Mouse (Mus musculus): ENCODE measurements at regions not wholly inside any gene's neighbourhood (a gene's known extent, or its start where the extent isn't known, plus 50 kb on each side); places are given as distances from the start of the nearest gene placed in this dataset.

DNA sequence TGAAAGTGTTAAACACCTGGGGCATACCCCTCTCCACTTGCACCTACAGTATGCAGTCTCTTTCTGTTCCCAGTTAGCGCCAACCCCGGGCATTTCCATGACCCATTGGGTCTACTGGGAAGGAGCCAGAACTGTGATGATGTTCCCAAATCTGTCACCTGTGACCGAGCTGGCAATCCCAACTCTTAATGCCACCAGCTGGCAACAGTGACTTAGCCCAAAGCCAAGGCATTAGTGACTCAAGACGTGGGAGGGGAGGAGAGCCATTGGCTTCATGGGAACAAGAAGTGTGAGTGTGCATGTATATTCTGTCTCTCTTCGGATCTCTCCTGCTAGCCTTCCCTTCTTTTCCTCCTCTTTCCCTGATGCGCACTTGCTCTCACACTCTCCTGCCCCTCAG, 178.9 kb upstream of the Cadm1 start:
- no peak for DNase-seq

DNA sequence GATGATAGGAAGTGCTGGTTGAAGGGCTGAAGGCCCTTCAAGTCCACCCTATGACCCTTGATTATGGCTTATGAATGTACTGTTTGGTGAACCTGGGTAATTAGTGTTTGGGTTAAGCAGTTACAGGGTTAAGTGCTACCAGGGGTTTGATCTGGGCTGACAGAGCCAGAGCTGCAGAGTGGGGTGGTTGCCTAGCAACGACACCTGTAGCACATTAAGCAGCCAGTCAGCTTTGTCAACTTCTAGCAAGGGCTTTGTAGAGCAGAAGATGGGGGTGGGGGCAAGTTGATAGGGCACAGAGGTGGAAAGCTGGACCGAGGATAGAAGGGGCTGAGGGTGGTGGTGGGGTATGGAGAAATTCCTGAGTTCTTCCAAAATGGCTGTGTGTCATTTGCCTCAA, 177.0 kb upstream of the Cadm1 start:
- no peak for DNase-seq

DNA sequence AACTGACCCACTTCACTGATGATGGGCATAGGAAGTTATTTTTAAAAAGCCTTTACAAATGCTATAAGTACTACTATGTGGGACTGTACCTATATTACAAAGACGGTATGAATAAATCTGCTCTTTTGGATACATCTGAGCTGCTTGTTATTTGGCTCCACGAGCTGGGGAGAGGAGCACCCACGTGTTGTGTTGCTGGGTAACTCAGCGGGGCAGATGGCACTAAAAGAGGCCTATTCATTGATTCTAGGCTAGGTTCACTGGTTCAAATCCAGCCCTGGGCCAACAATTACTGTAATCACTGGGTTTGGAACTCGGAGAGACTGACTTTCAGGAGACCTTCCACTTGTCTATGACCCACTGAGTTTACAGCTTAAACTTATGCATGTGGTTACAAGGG, 176.0 kb upstream of the Cadm1 start:
- no peak for DNase-seq

DNA sequence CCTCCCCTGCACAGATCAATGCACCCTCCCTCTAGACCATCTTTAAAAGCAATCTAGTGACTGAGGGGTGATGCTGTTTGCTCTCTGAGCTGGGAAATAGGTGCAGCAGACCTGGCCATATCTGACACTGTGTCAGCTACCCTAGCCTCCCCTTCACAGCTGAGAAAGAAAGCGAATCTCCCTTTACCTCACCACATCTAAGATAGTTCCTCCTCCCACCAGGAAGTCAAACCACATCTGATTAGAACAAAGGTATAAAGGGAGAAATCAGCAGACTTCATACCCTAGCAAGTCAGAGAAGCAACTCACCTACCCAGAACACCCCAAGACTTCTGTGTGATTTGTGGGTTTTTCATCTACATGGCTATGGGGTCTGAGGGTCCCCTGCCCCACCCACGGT, 175.6 kb upstream of the Cadm1 start:
- no peak for DNase-seq

DNA sequence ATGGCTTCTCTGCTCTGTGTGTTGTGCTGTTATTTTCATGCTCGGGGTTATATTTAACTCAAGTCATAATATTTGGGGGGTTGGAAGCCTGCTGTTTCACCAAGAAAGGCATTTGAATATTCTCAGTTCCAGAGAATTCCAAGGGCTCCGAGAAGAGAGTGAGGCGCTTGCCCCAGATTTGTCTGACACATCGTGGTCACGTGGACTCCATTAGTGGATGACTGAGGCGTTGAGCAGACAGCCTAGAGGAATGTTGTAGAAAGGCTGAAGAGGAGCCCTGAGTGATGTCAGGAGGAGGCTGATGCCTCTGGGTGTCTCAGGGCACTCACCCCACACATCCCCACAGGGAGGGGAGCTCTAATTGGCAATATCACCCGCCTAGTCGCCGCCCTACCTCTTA, 175.1 kb upstream of the Cadm1 start:
- DNase-seq: peak; percentile 70

DNA sequence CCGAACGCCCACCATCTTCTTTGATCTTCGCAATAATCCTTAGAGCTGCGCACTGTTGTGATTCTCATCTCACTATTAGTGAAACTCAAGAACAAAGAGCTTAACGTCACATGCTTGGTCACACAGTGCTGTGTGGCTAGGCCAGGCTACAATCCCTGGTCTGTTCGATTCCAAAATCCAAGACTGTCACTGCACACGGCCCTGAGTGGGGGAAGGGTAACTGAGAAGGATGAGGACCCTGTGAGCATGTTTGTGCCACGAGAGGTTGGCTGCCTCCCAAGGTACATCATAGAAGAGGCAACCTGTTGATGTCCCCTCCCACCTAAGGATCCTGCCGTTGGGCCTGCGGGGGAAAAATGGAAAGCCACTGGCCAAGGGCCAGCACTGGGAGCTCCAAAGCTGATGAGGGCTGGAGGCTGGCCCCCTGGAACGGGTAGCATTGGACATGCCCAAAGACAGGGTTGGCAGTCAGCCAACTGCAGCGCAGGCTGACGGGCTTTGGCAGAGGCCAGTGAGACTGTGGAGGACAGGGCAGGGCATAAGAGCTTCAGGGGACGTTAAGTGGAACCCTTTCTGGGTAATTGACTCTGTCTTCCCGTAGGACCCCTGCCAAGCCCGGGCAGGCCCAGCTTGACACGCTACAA, 172.1 kb upstream of the Cadm1 start:
- DNase-seq: peak; percentile 25

DNA sequence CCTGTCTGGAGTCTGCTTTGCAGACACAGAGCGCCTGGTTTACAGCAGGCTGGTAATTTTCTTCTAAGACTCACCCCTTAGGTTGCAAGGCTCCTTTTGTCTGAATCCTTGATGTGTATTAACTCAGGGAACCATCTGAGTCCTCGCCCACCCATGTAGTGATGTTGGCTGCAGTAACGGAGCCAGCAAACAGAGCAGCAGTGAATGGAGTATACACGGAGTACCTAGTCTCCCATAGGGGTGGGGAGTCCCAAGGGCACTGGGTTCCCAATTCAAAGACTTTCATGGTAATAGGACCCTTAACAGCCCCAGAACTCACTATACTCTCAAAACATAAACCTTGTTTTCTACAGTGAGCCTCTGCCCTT, 171.6 kb upstream of the Cadm1 start:
- no peak for DNase-seq

DNA sequence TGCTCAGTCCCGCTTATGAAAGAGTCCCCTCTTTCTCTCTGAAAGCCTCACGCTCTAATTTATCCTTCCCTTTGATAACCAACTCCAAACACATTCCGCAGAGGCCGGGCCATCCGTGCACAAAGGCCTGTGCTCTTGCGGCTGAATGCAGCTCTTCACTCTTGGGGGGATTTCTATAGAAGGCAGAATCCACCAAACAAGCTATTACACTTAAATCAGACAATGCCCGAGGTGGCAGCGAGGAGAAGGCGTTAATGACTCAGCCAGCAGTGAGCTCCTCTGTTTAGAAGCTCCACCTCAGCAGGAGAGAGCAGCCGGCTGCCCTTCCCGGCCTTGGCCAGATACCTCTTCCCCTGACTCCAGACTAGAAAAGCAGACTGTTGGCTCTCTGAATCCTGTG, 166.9 kb upstream of the Cadm1 start:
- DNase-seq: no peak

DNA sequence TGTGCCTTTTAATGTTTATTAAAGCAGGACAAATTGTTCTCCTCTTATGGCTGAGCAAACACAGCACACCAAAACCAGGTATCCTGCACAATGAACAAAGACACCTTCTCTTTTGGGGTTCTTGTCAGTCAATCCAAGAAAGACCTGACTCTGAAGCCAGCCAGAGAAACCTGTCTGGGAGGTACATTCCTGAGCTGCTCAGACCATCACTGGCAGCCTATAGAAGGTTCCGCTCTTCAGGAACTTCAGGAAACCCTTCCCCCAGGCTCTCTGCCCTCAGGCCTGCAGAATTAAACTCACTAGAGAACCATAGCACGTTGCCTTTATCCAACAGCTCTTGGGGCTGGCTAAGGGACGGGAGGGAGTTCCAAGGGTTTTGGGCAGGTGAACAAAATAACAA, 165.2 kb upstream of the Cadm1 start:
- no peak for DNase-seq

DNA sequence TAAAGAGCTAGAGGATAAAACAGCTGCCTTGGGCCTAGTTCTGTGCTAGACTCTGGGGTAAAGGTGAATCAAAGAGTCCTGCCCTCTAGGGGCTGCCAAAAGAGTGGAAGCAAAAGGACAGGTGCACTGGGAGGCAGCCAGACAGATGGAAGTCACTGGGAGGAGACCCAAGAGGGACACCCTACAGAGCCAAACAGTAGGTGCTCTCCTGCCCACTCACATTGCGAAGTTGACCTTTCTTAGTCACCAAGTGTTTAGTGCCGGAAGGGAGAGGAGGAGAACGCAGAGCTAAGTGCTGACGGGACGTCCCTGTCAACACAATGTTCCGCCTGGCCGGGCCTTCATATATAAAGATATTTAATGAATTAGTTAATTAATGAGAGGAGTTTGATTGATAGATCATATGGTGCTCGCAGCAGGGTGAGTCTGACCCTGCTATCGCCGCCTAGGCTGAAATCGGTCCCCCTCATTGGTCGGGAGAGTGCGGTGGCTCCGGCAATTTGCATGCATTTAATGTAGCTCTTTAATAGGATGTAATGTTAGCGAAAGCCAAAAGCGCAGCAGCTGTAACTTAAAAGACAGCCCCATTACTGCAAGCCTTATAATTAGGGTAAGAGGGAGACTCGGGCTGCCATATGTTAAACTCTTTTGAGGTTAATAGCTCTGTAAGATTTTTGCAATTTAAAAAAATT, 162.6 kb upstream of the Cadm1 start:
- DNase-seq: no peak

DNA sequence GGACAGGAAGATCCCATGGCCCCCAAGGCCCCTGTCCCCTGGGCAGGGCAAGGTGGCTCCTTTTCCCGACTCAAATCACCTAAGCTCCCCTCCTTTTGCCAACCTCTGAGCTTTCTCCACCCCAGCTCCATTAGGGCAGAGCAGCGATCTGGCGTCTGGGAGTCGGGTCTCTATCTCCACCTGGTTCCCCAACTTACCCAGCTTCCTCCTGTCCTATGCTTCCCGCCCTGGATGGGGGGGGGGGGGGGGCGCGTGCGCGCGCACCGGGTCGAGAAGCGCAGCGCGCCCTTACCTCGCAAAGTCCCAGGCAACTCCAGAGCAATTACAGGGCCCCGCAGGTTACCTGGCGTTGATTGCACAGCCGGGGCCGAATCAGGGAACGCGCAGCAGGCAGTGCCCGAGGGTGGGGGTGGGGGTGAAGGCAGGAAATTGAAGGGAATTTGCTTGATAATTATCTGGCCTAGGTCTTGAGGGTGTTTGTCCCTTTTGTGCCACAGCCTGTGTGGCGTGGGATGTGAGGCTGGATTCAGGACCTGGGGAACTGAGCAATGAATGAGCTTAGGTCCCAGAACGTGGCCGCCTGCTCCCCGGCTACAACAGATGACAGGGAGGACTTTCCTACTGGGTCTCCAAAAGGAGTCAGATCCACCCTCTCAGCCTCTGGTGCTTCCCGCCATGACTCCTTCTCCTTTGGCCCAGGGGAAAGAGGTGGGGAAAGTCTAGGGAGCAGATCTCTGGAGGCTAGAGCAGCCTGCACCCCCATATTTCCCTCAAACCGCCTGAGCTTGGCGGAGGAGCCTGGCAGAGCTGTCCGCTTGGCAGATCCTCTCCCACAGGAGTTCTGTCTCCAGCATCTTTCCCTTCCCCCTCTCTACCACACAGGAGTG, 161.7 kb upstream of the Cadm1 start:
- DNase-seq: peak; percentile 27

DNA sequence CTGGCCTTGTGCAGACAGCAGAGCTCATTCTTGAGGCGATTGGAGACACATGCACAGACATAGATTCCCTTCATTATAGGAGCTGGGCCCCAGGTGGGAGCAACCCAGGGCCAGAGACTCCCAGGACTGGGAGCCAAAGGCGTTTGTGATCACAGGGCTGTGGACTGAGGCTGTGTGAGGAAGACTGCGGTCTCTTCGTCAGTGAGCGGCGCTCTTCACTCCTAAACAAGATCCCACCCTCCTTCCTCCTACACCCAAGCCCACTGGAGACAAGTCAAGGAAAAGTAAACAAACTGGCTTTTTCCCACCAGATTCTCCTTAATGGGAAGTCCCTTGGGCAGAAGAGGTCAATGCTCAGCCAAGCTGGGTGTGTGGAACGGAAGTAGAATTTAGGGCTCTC, 157.7 kb upstream of the Cadm1 start:
- DNase-seq: no peak

DNA sequence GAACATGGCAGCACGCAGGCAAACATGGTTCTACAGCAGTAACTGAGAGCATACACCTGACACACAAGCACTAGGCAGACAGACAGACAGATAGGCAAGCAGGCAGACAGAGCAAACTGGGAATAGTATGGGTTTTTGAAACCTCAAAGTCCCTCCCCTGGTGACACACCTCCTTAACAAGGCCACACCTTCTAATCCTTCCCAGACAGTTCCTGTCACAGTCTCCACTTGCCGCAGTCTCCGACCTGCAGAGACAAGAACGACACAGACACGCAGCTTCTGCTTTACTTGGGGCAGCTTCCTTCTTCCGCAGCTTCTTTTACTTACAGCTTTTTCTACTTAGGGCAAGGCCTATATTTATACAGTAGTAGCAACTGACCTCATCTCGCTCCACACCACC, 155.9 kb upstream of the Cadm1 start:
- DNase-seq: no peak

DNA sequence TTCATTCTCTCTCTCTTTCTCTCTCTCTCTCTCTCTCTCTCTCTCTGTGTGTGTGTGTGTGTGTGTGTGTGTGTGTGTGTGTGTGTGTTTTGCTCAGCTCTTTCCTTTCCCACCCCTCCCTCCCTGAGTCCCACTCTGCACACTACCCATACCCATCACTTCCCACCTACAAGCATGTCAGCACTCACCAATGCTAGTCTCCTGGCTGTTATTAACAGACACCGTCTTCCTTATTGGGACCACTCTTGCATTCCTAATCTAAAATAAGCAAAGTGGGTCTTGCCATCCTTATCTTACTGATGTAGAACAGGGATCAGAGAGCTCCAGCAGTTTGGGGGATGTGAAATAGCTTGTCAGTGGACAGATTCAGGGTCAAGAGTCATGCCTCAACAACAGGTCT, 153.3 kb upstream of the Cadm1 start:
- no peak for DNase-seq

DNA sequence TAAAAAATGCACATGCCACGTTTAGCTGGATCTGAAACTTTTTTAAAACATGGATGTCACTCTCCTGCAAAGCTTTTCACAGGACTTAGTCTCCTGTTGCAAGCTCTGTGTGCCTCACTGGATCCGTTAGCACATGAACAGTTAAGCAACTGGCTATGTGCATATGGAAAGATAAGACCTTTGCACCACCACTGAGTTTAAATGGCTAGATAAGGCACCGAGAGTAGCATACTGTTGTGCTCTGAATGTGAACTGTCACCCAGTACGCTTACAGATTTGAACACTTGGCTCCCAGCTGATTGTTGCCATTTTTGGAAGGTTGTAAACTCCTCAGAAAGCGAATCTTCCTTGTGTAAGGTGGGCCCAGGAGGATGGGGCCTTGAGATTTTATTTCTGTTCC, 151.4 kb upstream of the Cadm1 start:
- no peak for DNase-seq

DNA sequence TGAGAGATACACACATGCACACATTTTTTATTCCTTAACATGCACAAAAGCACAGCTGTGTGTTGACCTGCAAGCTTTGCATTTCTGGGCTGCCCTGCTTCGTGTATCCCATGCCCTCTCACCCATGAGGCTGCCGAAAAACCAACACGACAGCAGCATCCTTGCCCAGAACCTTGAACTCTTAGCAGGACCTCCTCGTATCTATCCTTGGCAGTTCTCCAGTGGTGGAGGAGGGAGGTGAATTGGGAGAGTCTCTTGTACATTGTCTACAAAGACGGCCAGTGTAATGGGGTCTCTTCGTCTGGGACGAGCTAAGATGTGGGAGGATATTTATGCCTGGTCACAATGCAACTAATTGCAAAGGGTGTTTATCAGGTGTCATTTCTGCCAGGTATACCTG, 149.6 kb upstream of the Cadm1 start:
- no peak for DNase-seq

DNA sequence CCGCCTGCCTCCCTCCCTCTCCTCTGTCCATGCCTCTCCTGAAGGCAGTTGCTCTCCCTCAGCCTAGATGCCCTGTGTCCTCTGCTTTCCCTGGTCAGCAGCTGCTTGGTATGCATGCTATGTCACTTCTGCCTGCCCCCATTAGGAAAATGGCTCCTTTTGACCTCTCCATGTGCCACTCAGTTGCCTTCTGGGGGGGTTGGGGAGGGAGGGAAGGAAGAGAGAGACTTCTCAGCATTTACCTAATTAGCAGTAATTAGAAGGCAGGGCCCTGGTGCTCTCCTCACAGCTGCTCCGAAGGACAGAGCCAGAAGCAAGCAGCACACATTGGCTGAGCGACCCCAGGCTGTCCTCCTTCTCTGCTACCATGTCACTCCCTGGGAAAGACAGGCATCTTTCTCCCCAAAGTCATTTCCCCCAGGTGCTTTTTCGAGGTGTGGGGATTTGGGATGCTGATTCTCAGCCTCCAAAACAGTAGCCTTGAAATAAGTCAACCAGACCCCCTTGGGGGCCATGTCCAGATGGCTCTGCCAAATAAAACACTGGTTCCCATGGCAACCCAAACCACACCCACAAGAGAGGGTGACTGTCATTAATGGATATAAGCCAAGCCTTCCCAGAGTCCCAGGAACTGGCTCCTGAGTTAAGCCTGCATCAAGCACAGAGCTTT, 145.7 kb upstream of the Cadm1 start:
- DNase-seq: no peak

DNA sequence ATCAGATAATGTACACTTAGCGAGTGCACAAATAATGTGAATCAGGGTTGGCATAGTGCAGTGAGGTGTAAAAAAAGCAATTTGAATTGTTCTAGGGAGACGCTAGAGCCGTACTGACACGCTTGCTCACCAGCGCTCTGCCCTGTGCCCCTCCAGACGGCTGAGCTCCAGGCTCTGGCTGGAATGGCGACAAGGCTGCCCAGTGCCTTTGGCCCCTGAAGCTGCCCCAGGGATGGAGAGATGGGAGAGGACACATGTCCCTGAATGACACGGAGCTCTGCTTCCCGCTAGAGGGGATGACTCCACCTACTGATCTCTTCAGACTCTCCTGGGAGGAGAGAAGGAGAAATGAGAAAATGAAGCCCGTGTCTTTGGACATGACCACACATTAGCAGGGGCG, 143.3 kb upstream of the Cadm1 start:
- DNase-seq: no peak

DNA sequence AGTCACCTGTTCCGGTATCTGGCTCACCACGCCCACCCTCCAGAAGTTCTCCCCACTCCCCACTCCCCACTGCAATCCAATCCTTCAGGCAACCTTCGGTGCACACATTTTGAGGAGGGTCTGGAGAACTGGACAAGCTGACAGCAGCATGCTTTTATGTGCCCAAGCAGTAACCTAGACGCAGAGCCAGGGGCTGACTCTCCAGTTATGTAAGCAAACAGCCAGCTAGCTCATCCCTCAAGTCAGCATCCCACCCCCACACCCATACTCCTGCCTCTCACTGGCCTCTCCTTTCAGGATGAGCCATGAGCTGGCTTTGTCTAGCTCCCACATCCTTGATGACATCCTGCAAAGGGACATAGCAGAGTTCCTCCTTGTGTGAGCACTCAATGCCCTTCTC, 142.8 kb upstream of the Cadm1 start:
- DNase-seq: peak; percentile 65

DNA sequence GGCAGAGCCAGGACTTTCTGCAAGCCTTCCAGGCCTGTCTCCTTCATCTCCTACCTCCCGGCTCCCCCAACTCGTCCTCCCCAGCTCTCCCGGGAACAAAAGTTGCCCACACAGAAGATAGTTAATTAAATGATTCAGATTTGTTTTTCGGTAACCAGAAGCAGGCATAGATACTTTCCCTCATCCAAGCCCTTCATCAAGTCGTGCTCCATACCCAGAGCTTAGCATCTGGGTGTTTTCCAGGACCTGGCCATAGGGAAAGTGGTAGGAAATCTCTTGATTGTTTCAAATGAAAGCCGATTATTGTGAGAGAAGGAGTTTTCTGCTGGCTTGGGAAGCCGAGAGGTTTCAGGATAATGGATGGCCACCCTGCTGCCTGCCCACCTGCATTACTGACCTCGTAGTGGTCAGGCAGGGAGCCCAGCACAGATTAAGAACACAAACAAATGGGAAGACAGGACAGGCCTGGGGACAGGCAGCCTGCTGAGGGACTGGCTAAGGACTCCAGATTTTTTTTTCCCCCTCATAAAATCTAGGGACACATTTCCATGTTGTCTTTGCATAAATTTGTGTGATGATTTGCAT, 142.2 kb upstream of the Cadm1 start:
- no peak for DNase-seq

DNA sequence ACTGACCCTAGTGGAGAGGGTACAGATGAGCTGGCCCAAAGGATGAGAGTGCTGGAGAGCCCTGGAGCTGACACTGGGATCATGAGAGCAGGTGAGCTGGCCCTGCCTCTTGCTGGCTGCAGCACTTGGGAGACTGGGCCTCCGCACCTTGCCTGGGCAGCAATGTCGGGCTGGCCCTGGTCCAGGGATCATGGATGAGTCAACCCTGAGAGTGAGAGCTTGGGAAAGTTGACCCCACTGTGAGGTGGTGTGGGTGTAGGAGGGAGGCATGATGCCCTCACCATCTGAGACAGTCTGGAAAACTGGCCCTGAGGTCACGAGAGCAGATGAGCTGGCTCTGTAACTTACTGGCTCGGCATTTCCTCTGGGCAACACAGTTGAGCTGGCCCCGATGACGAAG, 140.1 kb upstream of the Cadm1 start:
- no peak for DNase-seq

DNA sequence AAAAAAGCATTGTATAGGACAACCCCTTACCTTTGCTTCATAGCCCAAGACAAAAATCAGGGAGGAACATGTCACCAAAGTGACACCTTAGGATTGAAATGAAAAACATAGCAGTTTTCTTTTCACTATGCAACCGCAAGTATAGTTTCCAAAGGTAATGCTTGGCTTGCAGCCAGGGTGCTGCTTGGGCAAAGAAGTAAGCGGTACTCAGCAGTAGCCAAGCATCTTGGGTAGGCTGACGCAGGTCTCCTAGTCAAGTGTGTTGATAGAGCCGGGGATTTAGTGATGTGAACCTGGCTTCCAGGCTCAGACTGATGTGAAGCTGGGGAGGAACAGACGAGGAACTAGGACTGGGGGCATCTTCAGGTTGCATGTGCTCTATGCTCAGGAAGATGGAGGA, 138.3 kb upstream of the Cadm1 start:
- DNase-seq: no peak

DNA sequence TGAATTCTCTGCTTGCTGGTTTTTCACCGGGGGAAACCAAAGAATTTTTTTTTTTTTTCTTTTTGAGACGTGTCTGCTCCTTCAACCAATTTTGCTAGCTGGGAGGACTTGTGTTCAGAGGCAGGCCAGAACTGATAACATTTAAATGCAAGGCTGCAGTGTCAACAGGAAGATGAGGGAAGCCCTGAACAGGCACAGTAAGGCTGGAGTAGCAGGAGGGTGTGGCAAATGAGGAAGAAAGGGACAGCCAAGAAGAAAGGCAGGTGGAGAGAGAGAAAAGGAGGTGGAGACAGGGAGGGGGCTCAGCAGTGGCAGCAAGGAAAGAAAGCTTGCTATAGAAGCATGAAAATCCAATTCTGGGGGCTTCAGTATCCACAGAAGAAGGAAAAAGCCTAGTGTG, 130.4 kb upstream of the Cadm1 start:
- no peak for DNase-seq

Data from right cerebral cortex, adult 18-20 months (tissue).